Mouse (Mus musculus) liver, postnatal 0 days (tissue): ENCODE measurements around the gene Spats2. TPM values are rescaled to one million over a fixed set of nuclear protein-coding genes. Genes with fewer than 3 reads are reported as not detected.

Source experiments
- ATAC-seq: fragments of 200-750 bp; cut with Nextera tagmentation; 2 replicates; pipeline ENCODE4 v1.8.0; 2017; ENCODE audit warnings: mild to moderate bottlenecking, moderate library complexity
- DNase-seq: peaks from one replicate; pipeline ENCODE4 v3.0.0-alpha.2; 2016
- H3K27ac ChIP-seq: fragments of 300-500 bp; sonication (generic); 2 replicates; pipeline ENCODE4 v1.5.1; 2014; ENCODE audit warnings: antibody characterized with exemption, moderate library complexity, mild to moderate bottlenecking, low read depth
- H3K27me3 ChIP-seq: fragments of 300-500 bp; sonication (generic); 2 replicates; pipeline ENCODE4 v1.6.1; 2014; ENCODE audit warnings: low read length, control low read depth, mixed read lengths; ENCODE audit not compliant: insufficient read depth
- H3K36me3 ChIP-seq: fragments of 300-500 bp; sonication (generic); replicated peaks from 2 replicates; pipeline ENCODE4 v1.6.1; 2014; ENCODE audit warnings: mild to moderate bottlenecking, control low read depth, low read length, moderate library complexity, mixed read lengths; ENCODE audit not compliant: insufficient read depth
- H3K4me1 ChIP-seq: fragments of 300-500 bp; sonication (generic); 2 replicates; pipeline ENCODE4 v1.6.1; 2014; ENCODE audit warnings: antibody characterized with exemption, mild to moderate bottlenecking, control low read depth; ENCODE audit not compliant: insufficient read depth
- H3K4me2 ChIP-seq: fragments of 300-500 bp; sonication (generic); 2 replicates; pipeline ENCODE4 v1.6.1; 2014; ENCODE audit warnings: low read depth, mild to moderate bottlenecking, low read length, moderate library complexity, mixed read lengths
- H3K4me3 ChIP-seq: fragments of 300-500 bp; sonication (generic); 2 replicates; pipeline ENCODE4 v1.5.1; 2014; ENCODE audit warnings: low read depth, low read length
- H3K9ac ChIP-seq: fragments of 300-500 bp; sonication (generic); replicated peaks from 2 replicates; pipeline ENCODE4 v1.6.1; 2014; ENCODE audit warnings: mild to moderate bottlenecking, moderate library complexity
- H3K9me3 ChIP-seq: fragments of 300-500 bp; sonication (generic); 2 replicates; pipeline ENCODE4 v1.6.1; 2016; ENCODE audit warnings: mild to moderate bottlenecking, control low read depth, low read length, mixed read lengths
- CTCF ChIP-seq: sonication (generic); IDR thresholded peaks from 2 replicates; pipeline ENCODE4 v1.5.1; 2016; ENCODE audit warnings: antibody characterized with exemption, low read depth
- EP300 ChIP-seq: IDR thresholded peaks from 2 replicates; pipeline ENCODE4 v1.6.1; 2016; ENCODE audit warnings: antibody characterized with exemption, low read depth, mild to moderate bottlenecking
- WGBS: fragments of 180-500 bp; shearing (Covaris S2); extraction: QIAGEN DNeasy Blood & Tissue Kit; methylation state at CpG from one replicate; pipeline ENCODE4 v1.1.7; 2014; ENCODE audit not compliant: insufficient replicate concordance; 5-methylcytosine and 5-hydroxymethylcytosine counted together
- polyA plus RNA-seq: library from polyadenylated mRNA; unstranded; fragments of >200 nt; fragmentation: Nextera tagmentation; extraction: Ambion mirVana; gene quantifications from 2 replicates; pipeline ENCODE4 v1.2.1, GENCODE M21; 2015

The Spats2 gene
- polyA plus RNA-seq, 1 experiment from 2014 or later, result 4.7 TPM

GRCm38 (mm10) chr15:99115065-99115423 lies 10.7 kb upstream of the Spats2 start:
- no peaks in the 10 kb centered on the region for H3K9me3 ChIP-seq
- no peak for ATAC-seq
- 63% methylated on average over 7 of the region's 7 CpGs for WGBS

GRCm38 (mm10) chr15:99116539-99116938 lies 9.2 kb upstream of the Spats2 start:
- WGBS, result 34% methylated on average over 11 of the region's 11 CpGs
- Histone ChIP-seq H3K9me3 (no peaks in the 10 kb centered on the region), H3K27me3 (no peaks in the 10 kb centered on the region), H3K4me3 (no peak overlapping the region), H3K27ac (peak overlapping the region; percentile 22; the same call in 1 of the 2 replicates), H3K36me3 (no peaks in the 10 kb centered on the region), H3K4me1 (peaks cover 3% of the 10 kb centered on the region; the same call in 1 of the 2 replicates), H3K9ac (no peak overlapping the region), H3K4me2 (no peak overlapping the region)
- DNase-seq, result no peak
- ATAC-seq, result peak; percentile 56
- TF ChIP-seq EP300, result peak; percentile 39; the same call in 1 of the 2 replicates
- TF ChIP-seq CTCF, result no peak

More at GRCm38 (mm10) chr15:99115065-99115423, 10.7 kb upstream of the Spats2 start:
- no peak overlapping the region for H3K4me3 ChIP-seq
- peaks cover 3% of the 10 kb centered on the region; the same call in 1 of the 2 replicates for H3K4me1 ChIP-seq
- no peak for DNase-seq
- no peaks in the 10 kb centered on the region for H3K27me3 ChIP-seq
- H3K9ac ChIP-seq, result no peak overlapping the region
- TF ChIP-seq CTCF (no peak), EP300 (no peak)
- no peak overlapping the region for H3K4me2 ChIP-seq
- H3K36me3 ChIP-seq, result no peaks in the 10 kb centered on the region
- no peak overlapping the region for H3K27ac ChIP-seq

GRCm38 (mm10) chr15:99120814-99121213 lies 4.9 kb upstream of the Spats2 start:
- Histone ChIP-seq H3K9me3 (no peaks in the 10 kb centered on the region), H3K27me3 (no peaks in the 10 kb centered on the region), H3K36me3 (no peaks in the 10 kb centered on the region), H3K4me2 (no peak overlapping the region), H3K4me1 (peaks cover 5% of the 10 kb centered on the region), H3K4me3 (no peak overlapping the region), H3K27ac (no peak overlapping the region), H3K9ac (no peak overlapping the region)
- ATAC-seq (no peak), DNase-seq (no peak)
- WGBS, result 12% methylated on average over 11 of the region's 11 CpGs
- TF ChIP-seq CTCF, result no peak

GRCm38 (mm10) chr15:99122642-99123041 lies 3.1 kb upstream of the Spats2 start:
- Histone ChIP-seq H3K27me3 (peaks cover 4% of the 10 kb centered on the region; the same call in 1 of the 2 replicates), H3K9ac (no peak overlapping the region), H3K36me3 (no peaks in the 10 kb centered on the region), H3K27ac (no peak overlapping the region), H3K9me3 (no peaks in the 10 kb centered on the region), H3K4me1 (peaks cover 7% of the 10 kb centered on the region; the same call in 1 of the 2 replicates), H3K4me3 (no peak overlapping the region), H3K4me2 (no peak overlapping the region)
- WGBS, result 60% methylated on average over 2 of the region's 2 CpGs
- DNase-seq, result no peak
- no peak for TF ChIP-seq EP300
- TF ChIP-seq CTCF, result no peak
- no peak for ATAC-seq

- H3K27me3 ChIP-seq, result peaks cover 4% of the 10 kb centered on the region; the same call in 1 of the 2 replicates
- peak overlapping the region; percentile 85 for H3K27ac ChIP-seq
- peaks cover 7% of the 10 kb centered on the region; the same call in 1 of the 2 replicates for H3K4me1 ChIP-seq
- H3K4me3 ChIP-seq, result peak overlapping the region; percentile 68
- no peaks in the 10 kb centered on the region for H3K9me3 ChIP-seq
- WGBS, result under 1% methylated on average over 85 of the region's 115 CpGs
- DNase-seq, result peak; percentile 80
- peak; percentile 77 for ATAC-seq
- H3K9ac ChIP-seq, result peak overlapping the region; percentile 80
- peak overlapping the region; percentile 85 for H3K4me2 ChIP-seq
- no peak for TF ChIP-seq EP300
- no peak for TF ChIP-seq CTCF
- no peaks in the 10 kb centered on the region for H3K36me3 ChIP-seq
Measured at GRCm38 (mm10) chr15:99126081-99126815, 532 bp downstream of the Spats2 start.

- peaks cover 7% of the 10 kb centered on the region; the same call in 1 of the 2 replicates for H3K4me1 ChIP-seq
- H3K4me3 ChIP-seq, result peak overlapping the region; percentile 68
- 3% methylated on average over 35 of the region's 35 CpGs for WGBS
- H3K36me3 ChIP-seq, result no peaks in the 10 kb centered on the region
- DNase-seq (no peak), ATAC-seq (no peak)
- TF ChIP-seq EP300 (no peak), CTCF (no peak)
- H3K4me2 ChIP-seq, result peak overlapping the region; percentile 85
- H3K27ac ChIP-seq, result peak overlapping the region; percentile 85
- H3K27me3 ChIP-seq, result peaks cover 4% of the 10 kb centered on the region; the same call in 1 of the 2 replicates
- peak overlapping the region; percentile 80 for H3K9ac ChIP-seq
- no peaks in the 10 kb centered on the region for H3K9me3 ChIP-seq
Measured at GRCm38 (mm10) chr15:99126816-99127365, 1.2 kb downstream of the Spats2 start.
